Mouse (Mus musculus): ENCODE measurements around the gene Lfng. TPM values are rescaled to one million over a fixed set of nuclear protein-coding genes. Genes with fewer than 3 reads are reported as not detected.

The Lfng gene
- total and polyA plus RNA-seq, 3 experiments, result 11.2 to 14.1 TPM; not detected in 1

DNA sequence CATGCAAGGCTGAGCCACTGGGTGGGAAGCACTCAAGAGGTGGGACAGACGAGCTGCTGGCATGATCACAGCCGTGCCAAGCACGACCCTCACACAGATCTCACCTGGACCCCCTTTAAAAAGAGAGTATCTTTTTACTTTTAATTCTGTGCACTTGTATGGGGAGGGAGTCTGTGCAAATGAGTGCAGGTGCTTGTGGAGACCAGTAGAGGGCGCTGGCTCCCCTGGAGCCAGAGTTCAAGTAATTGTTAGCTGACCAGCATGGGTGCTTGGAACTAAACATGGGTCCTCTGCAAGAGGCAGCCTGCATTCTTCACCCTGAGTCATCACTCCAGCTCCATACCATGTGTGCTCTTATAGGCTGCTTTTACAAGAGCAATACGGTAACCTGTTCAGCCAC is 20.5 kb downstream of the Lfng start:
- no peak for TF ChIP-seq SMC3 (IDR thresholded peaks at IDR 0.05; ENCODE audit: low read depth, low read length)
- no peak for TF ChIP-seq CHD2 (IDR thresholded peaks at IDR 0.05; ENCODE audit: low read length)
- no peak for TF ChIP-seq GATA1 (IDR thresholded peaks at IDR 0.05; ENCODE audit: low read depth, low read length)
- TF ChIP-seq CTCF (IDR thresholded peaks at IDR 0.05 in 2 of 3, conservative IDR thresholded peaks at IDR 0.05 in 1 of 3; ENCODE audit: control insufficient read depth in 1 of 3, insufficient read depth in 1 of 3, low read depth in 2 of 3, low read length in 3 of 3, poor library complexity in 1 of 3, severe bottlenecking in 1 of 3), result peak; percentile 41 to 56 (median 49)
- no peak for TF ChIP-seq GABPA (IDR thresholded peaks at IDR 0.05; ENCODE audit: low read depth, low read length)
- TF ChIP-seq USF1 (IDR thresholded peaks at IDR 0.05; ENCODE audit: low read depth, low read length), result no peak
- TF ChIP-seq ELF1 (IDR thresholded peaks at IDR 0.05; ENCODE audit: low read depth, low read length), result no peak
- Histone ChIP-seq H3K27me3 (ENCODE audit: control insufficient read depth in 1 of 2, insufficient read depth in 2 of 2, low read length in 2 of 2) (no peaks in the 10 kb centered on the region), H3K4me1 (ENCODE audit: control insufficient read depth in 1 of 2, insufficient read depth in 2 of 2, low read length in 2 of 2) (no peaks in the 10 kb centered on the region), H3K9ac (ENCODE audit: control insufficient read depth, low read depth, low read length, poor library complexity, severe bottlenecking) (no peak overlapping the region), H3K36me3 (ENCODE audit: control insufficient read depth in 1 of 2, insufficient read depth in 2 of 2, low read length in 2 of 2) (no peaks in the 10 kb centered on the region), H3K27ac (ENCODE audit: control insufficient read depth, low read depth, low read length) (no peak overlapping the region), H3K9me3 (replicated peaks; ENCODE audit: insufficient read depth, low read length) (no peaks in the 10 kb centered on the region), H3K79me2 (ENCODE audit: control insufficient read depth, insufficient read depth, low read length, poor library complexity) (no peaks in the 10 kb centered on the region), H3K4me3 (ENCODE audit: control insufficient read depth in 1 of 2, insufficient read depth in 1 of 2, low read depth in 2 of 2, low read length in 2 of 2) (no peak overlapping the region)
- no peak for DNase-seq (ENCODE audit: low read depth, low spot score)

DNA sequence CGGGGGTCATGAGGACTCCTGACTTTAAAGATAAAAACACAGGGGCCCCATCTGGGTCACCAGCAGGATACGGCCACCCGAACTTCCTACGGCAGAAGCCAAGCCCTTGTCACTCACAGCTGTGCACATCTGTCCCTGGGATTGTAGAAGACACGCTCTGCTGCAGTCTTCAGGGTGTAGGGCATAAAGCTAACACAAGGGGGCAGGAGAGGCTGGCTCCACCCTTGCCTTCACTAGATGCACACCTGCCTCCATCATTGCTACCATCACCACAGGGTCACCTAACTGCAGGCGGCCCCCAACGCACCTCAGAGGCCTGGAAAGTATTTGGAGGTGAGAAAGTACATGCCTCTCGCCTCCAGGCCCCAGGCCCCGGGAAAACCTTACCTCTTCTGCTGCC is 21.9 kb downstream of the Lfng start:
- Histone ChIP-seq H3K9ac (ENCODE audit: control insufficient read depth, low read depth, low read length, poor library complexity, severe bottlenecking) (no peak overlapping the region), H3K27ac (ENCODE audit: control insufficient read depth, low read depth, low read length) (no peak overlapping the region), H3K27me3 (ENCODE audit: control insufficient read depth in 1 of 2, insufficient read depth in 2 of 2, low read length in 2 of 2) (no peaks in the 10 kb centered on the region), H3K9me3 (replicated peaks; ENCODE audit: insufficient read depth, low read length) (no peaks in the 10 kb centered on the region), H3K79me2 (ENCODE audit: control insufficient read depth, insufficient read depth, low read length, poor library complexity) (no peaks in the 10 kb centered on the region), H3K4me1 (ENCODE audit: control insufficient read depth in 1 of 2, insufficient read depth in 2 of 2, low read length in 2 of 2) (no peaks in the 10 kb centered on the region), H3K4me3 (ENCODE audit: control insufficient read depth in 1 of 2, insufficient read depth in 1 of 2, low read depth in 2 of 2, low read length in 2 of 2) (no peak overlapping the region), H3K36me3 (ENCODE audit: control insufficient read depth in 1 of 2, insufficient read depth in 2 of 2, low read length in 2 of 2) (no peaks in the 10 kb centered on the region)
- TF ChIP-seq ETS1 (IDR thresholded peaks at IDR 0.05; ENCODE audit: low read depth, low read length), result no peak
- TF ChIP-seq NELFE (IDR thresholded peaks at IDR 0.05; ENCODE audit: low read depth, low read length), result no peak
- no peak for TF ChIP-seq MYC (IDR thresholded peaks at IDR 0.05; ENCODE audit: low read depth, low read length)
- peak; percentile 84 for TF ChIP-seq ZC3H11A (IDR thresholded peaks at IDR 0.05; ENCODE audit: low read depth, low read length)
- no peak for TF ChIP-seq UBTF (IDR thresholded peaks at IDR 0.05; ENCODE audit: borderline replicate concordance, insufficient read depth, low read depth, low read length)
- no peak for TF ChIP-seq MAX (IDR thresholded peaks at IDR 0.05; ENCODE audit: low read length)
- TF ChIP-seq KAT2A (conservative IDR thresholded peaks at IDR 0.05; ENCODE audit: low read depth, low read length), result no peak
- peak; percentile 74 to 80 (median 77) for TF ChIP-seq CTCF (IDR thresholded peaks at IDR 0.05 in 2 of 3, conservative IDR thresholded peaks at IDR 0.05 in 1 of 3; ENCODE audit: control insufficient read depth in 1 of 3, insufficient read depth in 1 of 3, low read depth in 2 of 3, low read length in 3 of 3, poor library complexity in 1 of 3, severe bottlenecking in 1 of 3)
- no peak for TF ChIP-seq HCFC1 (IDR thresholded peaks at IDR 0.05; ENCODE audit: low read depth, low read length)
- no peak for TF ChIP-seq ZMIZ1 (IDR thresholded peaks at IDR 0.05; ENCODE audit: low read depth, low read length)
- TF ChIP-seq BHLHE40 (IDR thresholded peaks at IDR 0.05; ENCODE audit: borderline replicate concordance, low read depth, low read length), result no peak
- TF ChIP-seq JUND (IDR thresholded peaks at IDR 0.05; ENCODE audit: low read depth, low read length), result no peak
- no peak for TF ChIP-seq POLR2AphosphoS5 (IDR thresholded peaks at IDR 0.05; ENCODE audit: borderline replicate concordance, low read depth, low read length)
- TF ChIP-seq RAD21 (IDR thresholded peaks at IDR 0.05; ENCODE audit: low read depth, low read length), result peak; percentile 73
- TF ChIP-seq NRF1 (IDR thresholded peaks at IDR 0.05; ENCODE audit: insufficient read depth, low read depth, low read length, poor library complexity, severe bottlenecking), result no peak
- no peak for TF ChIP-seq SIN3A (IDR thresholded peaks at IDR 0.05; ENCODE audit: low read length)
- no peak for TF ChIP-seq TBP (IDR thresholded peaks at IDR 0.05; ENCODE audit: low read depth, low read length)
- no peak for TF ChIP-seq MAZ (IDR thresholded peaks at IDR 0.05; ENCODE audit: low read depth, low read length)
- peak; percentile 85 for TF ChIP-seq SMC3 (IDR thresholded peaks at IDR 0.05; ENCODE audit: low read depth, low read length)
- peak; percentile 48 for DNase-seq (ENCODE audit: low read depth, low spot score)

All from MEL (cell line).